Mouse (Mus musculus) E14TG2a.4 (cell line): ENCODE data around the gene Ptx4.

Experiments
- CTCF ChIP-seq: conservative IDR thresholded peaks from 2 replicates; pipeline ENCODE4 v1.5.1; 2014; ENCODE audit warnings: low read length
- NANOG ChIP-seq: IDR thresholded peaks from 2 replicates; pipeline ENCODE4 v1.6.1; 2014; ENCODE audit warnings: borderline replicate concordance, low read length, mixed read lengths

- TF ChIP-seq CTCF (no peak), NANOG (no peak)
Measured at GRCm38 (mm10) chr17:25133275-25133698, 12.7 kb downstream of the Ptx4 start, which contains the start of gene Clcn7.
